Mouse (Mus musculus): ENCODE measurements around the gene Abca1. TPM values are rescaled to one million over a fixed set of nuclear protein-coding genes. Genes with fewer than 3 reads are reported as not detected.

Gene Abca1
- polyA plus RNA-seq (2017; shearing (Covaris generic)), result 6.5 TPM

DNA sequence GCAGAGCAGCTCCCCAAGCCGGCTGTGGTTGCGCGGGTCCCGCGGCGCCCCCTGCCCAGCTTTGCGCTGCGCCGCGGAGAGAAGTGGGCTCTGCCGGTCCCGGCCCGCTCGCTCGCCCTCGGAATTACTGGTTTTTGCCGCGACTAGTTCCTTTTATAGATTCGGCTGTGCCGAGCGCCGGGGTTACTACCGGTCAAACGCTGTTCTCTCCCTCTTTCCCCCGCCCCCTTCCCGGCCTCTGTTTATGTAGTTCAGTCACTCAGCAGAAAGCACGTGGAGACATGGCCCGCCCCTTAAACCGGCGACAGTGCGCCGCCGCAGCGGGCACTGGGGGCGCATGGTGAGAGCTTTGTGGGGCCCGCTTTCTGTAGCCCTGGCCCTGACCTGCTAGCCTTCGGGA, at the start of gene Abca1:
Gene Abca1 (minus strand): TSS at position 129 of the 400 bp plus-strand sequence.

DNA sequence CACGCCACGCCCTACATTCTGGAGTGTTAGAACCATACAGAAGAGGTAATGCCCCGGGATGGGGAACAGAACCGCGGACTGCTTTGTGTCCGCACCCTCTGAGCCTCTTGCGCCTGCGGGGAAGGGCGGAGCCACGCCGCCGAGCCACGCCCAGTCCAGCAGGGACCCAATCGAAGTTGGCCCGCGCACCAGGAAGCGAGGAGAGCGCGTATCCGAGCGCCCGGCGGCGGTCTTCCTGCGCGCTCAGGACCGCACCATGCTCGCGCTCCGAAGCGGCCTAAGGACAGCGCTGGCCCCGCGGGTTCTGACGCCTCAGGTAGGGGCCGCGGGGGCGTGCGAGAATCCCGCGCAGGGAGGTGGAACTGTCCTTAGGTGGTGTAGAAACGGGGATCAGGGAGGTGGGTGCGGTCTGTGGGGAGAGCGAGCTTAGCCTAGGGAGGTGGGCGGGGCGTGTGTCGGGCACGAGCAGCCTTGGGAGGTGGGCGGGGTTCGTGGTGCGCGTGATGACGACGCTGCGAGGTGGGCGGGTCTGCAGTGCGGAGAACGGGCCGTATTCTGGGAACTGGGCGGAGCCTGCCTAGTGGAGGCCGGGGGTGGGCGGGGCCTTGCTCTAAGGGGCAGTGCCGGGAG, 147.8 kb downstream of the Abca1 start, which contains the start of gene Nipsnap3b:
Gene Nipsnap3b (plus strand): TSS at position 149 of the 630 bp plus-strand sequence.

DNA sequence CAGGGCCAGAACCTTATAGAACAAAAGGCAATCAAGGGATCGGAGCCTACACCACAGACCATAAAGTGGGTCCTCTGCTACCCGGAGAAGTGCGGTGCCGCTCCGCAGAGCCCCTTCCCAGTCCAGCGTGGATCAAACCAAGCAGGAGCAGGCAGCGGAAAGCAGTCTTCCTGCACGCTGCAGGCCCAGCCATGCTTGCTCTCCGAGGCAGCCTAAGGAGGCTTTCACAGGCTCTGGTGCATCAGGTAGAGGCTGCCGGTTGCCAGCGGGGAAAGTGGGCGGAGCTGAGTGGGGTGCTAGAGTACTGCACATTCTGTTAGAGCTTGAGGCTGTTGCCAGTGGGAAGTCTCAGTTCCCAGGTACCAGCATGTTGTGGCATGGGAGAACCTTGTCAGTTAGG, 170.4 kb downstream of the Abca1 start, which contains the start of gene Nipsnap3a:
Gene Nipsnap3a (plus strand): TSS at position 25 of the 400 bp plus-strand sequence.

Other genes with a start within 250 kb of the Abca1 start
- gene Olfr272, start 240.7 kb downstream of the Abca1 start, polyA plus RNA-seq (2017; shearing (Covaris generic)), result not detected
- not detected for gene Olfr270, start 195.3 kb downstream of the Abca1 start, polyA plus RNA-seq (2017; shearing (Covaris generic))
- not detected for gene Nipsnap3a, start 170.6 kb downstream of the Abca1 start, polyA plus RNA-seq (2017; shearing (Covaris generic))
- gene Nipsnap3b, start 148.0 kb downstream of the Abca1 start, polyA plus RNA-seq (2017; shearing (Covaris generic)), result 88.2 TPM